Mouse (Mus musculus): ENCODE results near the gene Ankrd11.

- no peak for TF ChIP-seq CTCF (IDR thresholded peaks at IDR 0.05)
- TF ChIP-seq EP300 (IDR thresholded peaks at IDR 0.05): no peak
These were observed 53.1 kb downstream of the Ankrd11 start for GRCm38 (mm10) chr8:122988955-122989354.
